Mouse (Mus musculus): ENCODE data around the gene Git1.

DNA sequence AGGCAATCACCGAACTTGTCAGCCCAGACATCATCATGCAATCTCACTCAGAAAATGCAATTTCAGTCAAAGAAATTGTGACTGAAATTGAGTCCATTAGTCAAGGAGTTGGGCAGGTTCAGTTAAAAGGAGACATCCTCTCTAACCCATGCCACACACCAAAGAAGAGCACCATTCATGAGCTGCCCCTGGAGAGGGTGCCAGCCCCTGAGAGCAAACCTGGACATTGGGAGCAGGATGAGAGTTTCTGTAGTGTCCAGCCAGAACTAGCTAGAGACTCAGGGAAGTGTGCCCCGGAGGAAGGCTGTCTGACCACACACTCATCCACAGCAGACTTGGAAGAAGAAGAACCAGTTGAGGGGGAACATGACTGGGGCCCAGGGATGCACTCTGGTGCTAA lies 40.0 kb upstream of the Git1 start:
- no peak for TF ChIP-seq POLR2A (IDR thresholded peaks at IDR 0.05; ENCODE audit: control insufficient read depth, low read depth, low read length)
- no peak for TF ChIP-seq CTCF (IDR thresholded peaks at IDR 0.05; ENCODE audit: control insufficient read depth, insufficient read depth, insufficient replicate concordance, low read depth, low read length)
